Mouse (Mus musculus): ENCODE results near the gene Rab8b.

- TF ChIP-seq CTCF (IDR thresholded peaks at IDR 0.05; ENCODE audit: low read depth, low read length) (no peak), POLR2A (IDR thresholded peaks at IDR 0.05; ENCODE audit: insufficient read depth, low read length) (no peak), EP300 (IDR thresholded peaks at IDR 0.05; ENCODE audit: insufficient read depth, low read depth, low read length) (0 out of 2 replicates have a peak, but pooled peaks have one; percentile 4)
Measured at GRCm38 (mm10) chr9:66795464-66796324, 123.8 kb downstream of the Rab8b start, which contains the start of gene Aph1b.

All from ES-Bruce4 (cell line).